Mouse (Mus musculus): ENCODE results near the gene Prc1.

GRCm38 (mm10) chr7:80267764-80268163, 26.5 kb upstream of the Prc1 start:
- TF ChIP-seq POLR2A (IDR thresholded peaks at IDR 0.05; ENCODE audit: borderline replicate concordance, extremely low read depth, insufficient read depth, insufficient read length, poor library complexity, severe bottlenecking): no peak
- TF ChIP-seq CTCF (IDR thresholded peaks at IDR 0.05; ENCODE audit: borderline replicate concordance, extremely low read depth, insufficient read depth, insufficient read length): no peak
